Mouse (Mus musculus) megakaryocyte, adult 5-6 weeks (primary cell): ENCODE measurements at regions not wholly inside any gene's neighbourhood (a gene's known extent, or its start where the extent isn't known, plus 50 kb on each side); places are given as distances from the start of the nearest gene placed in this dataset.

Experiments used
- ATAC-seq: 2 replicates; pipeline ENCODE4 v1.8.0; 2016; ENCODE audit warnings: mild to moderate bottlenecking, inconsistent platforms; ENCODE audit not compliant: poor library complexity, severe bottlenecking

GRCm38 (mm10) chr11:26826194-26826593 lies 232.4 kb upstream of the Vrk2 start:
- no peak for ATAC-seq

GRCm38 (mm10) chr11:26824080-26824727 lies 230.4 kb upstream of the Vrk2 start:
- peak; percentile 51 for ATAC-seq

DNA sequence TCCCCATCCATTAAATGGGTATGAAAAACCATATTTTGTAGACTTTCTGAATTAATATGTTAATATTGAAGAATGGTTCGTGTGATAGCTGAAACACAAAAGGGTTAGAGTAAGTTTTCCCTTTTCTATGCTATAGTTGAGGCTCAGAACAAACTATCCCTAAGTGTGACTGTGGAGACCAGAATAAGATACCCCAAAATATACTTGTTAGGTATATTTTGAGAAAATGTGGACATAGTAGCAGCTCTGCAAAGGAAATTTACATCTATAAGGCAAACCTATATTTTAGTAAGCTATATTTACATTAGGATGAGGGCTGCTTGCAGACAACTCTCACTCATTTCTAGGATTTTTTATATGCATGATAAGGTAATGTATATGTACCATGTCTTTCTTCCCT lies 227.3 kb upstream of the Vrk2 start:
- no peak for ATAC-seq

DNA sequence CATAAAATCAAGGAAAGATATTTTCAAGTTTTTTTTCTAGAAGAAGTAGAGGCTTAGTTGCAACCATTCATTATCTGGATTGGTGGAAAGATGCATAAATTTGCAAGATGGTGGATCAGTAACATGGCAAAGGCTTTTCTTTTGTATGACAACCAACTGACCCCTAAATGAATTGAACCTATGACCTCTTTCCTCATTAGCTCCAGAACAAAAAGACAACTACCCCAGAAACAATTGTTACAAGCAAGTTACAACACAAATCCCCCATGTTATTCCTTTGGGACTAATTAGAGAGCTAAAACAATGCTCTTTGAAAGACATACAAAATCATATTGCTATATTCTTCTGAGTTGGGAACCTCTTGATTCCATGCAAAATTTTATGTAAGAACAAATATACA lies 223.5 kb upstream of the Vrk2 start:
- no peak for ATAC-seq

GRCm38 (mm10) chr11:26815104-26815503 lies 221.3 kb upstream of the Vrk2 start:
- no peak for ATAC-seq

- no peak for ATAC-seq
Measured at GRCm38 (mm10) chr11:26814601-26815000, 220.8 kb upstream of the Vrk2 start.

GRCm38 (mm10) chr11:26802249-26802941 lies 208.6 kb upstream of the Vrk2 start:
- ATAC-seq = no peak

DNA sequence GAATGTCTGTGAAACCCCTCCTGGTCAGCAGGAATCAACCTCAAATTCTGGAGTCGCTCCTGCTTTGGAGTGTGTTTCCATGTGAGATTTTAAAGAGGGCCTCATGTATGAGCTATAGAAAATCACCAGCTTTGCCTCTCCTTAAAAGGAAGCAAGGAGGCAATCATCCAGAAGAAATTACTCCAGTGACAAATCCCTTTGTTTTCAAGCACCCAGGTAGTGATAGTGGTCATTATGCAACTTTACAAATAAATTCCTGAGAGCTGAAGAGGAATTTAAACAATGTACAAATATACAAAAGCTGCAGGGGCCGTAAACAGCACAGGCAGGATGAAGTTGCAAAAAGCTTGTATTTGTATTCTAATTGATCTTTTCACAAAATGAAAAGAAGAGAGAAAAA lies 206.5 kb upstream of the Vrk2 start:
- no peak for ATAC-seq

GRCm38 (mm10) chr11:26794629-26794966 lies 200.8 kb upstream of the Vrk2 start:
- no peak for ATAC-seq

DNA sequence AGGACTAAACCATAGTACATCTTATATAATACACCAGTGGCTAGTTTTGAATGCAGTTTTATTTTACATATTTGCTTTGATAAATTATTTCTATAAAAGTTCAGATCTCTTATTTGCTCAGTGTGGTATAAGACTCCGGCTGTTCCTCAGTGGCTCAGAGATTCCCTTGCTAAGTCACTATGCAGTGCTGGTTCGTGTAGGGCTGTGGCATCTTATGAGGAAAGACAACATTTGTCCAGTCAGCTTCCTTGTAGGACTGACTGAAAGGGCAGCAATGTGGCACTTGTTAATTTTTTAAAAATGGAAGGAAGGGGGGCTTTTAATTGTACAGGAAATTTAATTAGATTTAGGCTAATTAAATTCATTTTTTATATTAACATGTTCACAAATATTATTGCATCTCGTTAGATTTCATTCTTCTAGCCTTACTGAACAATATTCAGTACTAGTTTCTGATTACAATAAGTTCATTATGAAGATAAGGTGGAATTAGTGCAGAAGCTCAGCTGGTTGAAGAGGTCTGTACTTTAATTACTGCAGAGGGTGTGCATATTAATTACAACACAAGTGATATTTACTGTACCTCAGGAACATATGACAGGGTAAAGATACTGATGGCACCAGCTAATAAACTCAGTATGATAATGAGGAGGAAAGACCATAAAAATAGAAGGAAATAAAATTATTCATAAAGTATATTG lies 200.3 kb upstream of the Vrk2 start:
- ATAC-seq = no peak

GRCm38 (mm10) chr11:26789281-26789680 lies 195.5 kb upstream of the Vrk2 start:
- ATAC-seq = peak; percentile 94

- peak; percentile 57; the same call in 1 of the 2 replicates for ATAC-seq
Measured at GRCm38 (mm10) chr11:26785164-26785563, 191.4 kb upstream of the Vrk2 start.

DNA sequence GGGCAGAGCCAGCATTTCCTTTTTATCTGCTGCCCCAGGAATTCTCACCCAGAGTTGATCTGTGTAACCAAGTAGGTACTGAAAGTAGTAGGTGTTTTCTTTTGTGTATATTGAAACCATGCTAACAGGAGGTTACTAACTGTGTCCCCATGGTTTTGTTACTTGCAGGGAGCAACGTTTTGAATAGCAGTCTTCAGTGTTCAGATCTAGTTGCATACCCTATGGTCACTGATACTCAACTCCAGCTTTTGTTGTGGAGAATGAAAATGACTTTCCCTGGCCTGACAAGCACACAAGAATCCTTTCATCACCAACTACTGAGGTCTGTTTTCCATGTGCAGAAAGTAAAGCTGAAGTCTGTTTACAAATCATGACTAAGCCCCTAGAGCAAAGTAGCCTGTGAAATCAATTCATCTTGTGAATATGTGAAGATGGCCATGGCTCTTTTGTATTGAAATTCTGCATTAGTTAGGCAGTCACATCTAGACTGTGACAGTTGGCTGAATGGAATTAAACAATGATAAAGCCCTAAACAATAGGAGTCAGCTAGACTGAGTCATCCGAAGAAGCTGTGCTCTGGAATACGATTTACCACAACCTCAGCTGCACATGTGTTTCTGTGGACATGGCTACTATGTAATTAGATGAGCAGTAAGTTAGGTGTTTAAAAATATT lies 179.5 kb upstream of the Vrk2 start:
- no peak for ATAC-seq

DNA sequence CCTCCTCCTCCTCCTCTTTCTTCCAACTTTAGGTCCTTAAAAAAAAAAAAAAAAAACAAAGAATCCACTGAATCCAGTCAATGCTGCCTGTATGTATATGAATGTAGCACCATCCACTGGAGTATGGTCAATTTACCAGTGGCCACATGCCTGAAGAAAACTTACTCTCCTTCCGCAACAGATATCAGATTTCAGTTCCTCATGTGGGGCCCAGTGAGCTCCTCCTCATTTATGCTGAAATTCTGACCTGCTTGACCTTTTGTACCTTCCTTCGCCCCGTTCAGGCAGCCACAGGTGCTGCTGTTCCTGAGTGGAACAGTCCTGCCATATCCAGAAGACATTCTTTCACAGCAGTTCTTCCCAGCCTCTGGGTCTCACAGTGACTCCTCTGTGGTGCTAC lies 161.8 kb upstream of the Vrk2 start:
- peak; percentile 98 for ATAC-seq

DNA sequence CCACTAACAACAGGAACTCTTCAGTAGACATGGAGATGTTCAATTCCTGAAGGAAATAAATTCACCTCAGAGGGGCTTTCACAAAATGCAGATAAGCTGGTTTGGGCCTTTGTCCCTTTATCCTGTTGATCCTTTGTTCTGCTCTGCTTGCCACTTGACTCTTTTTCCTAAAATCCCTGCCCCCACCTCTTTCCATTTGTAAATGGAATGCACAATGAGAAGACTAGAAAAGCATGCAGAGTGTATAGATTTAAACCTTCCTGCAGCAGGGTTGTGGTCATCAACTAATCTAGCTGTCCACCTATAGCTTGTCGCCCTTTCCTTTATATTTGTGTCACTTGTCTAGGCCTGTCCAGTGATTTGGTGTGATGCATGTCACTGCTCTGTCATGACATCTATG lies 159.8 kb upstream of the Vrk2 start:
- no peak for ATAC-seq

DNA sequence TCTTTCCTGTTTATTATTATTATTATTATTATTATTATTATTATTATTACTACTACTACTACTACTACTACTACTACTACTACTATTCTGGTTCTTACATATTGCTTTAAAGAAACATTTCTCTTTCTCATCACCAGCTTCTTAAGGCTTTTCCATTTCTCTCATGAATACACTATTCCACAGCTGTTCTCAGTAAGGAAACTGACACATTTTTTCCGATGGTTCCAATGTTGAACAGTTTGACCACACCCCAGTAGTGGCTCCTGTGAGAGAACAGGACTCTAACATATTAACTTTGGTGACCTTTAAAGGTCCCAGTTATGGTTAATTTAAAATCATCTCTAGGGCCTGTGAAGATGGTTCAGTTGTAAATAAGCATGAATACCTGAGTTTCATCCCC lies 148.4 kb upstream of the Vrk2 start:
- ATAC-seq = no peak

DNA sequence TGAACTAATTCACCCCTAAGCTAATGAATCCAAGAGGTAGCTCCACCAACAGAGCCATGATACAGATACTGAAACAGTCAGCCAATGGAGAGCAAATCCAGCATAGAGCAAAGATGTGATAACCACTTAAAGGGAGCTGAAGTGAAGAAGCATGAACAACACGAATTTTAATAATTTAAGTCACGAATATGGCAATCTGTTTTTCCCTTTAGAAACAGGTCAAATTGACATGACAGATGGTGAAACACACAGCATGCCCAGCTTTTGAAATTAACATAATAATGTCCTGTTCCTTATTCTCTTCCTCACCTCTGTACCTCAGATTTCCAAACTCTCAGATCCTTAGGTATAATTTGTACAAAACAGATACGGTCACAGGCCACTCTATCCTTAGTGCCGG lies 145.9 kb upstream of the Vrk2 start:
- ATAC-seq = no peak

DNA sequence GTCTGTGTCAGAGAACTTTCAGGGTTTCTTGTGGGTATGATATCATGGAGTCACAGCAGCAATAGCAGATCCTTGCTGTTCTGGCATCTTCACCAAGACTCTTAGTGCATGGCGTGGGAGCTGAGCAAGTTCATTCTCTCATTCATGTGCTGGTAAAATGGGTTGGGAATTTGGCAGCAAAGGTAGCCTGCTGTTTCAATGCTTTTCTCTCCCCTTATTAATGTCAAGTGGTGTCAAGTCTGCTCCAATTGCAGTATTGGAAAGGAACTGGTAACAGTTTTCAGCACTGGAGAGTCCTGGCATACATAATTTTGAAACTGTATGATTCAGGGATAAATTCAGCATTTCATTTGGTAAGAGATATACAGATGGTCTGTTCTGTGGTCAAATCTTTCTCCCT lies 133.2 kb upstream of the Vrk2 start:
- no peak for ATAC-seq

DNA sequence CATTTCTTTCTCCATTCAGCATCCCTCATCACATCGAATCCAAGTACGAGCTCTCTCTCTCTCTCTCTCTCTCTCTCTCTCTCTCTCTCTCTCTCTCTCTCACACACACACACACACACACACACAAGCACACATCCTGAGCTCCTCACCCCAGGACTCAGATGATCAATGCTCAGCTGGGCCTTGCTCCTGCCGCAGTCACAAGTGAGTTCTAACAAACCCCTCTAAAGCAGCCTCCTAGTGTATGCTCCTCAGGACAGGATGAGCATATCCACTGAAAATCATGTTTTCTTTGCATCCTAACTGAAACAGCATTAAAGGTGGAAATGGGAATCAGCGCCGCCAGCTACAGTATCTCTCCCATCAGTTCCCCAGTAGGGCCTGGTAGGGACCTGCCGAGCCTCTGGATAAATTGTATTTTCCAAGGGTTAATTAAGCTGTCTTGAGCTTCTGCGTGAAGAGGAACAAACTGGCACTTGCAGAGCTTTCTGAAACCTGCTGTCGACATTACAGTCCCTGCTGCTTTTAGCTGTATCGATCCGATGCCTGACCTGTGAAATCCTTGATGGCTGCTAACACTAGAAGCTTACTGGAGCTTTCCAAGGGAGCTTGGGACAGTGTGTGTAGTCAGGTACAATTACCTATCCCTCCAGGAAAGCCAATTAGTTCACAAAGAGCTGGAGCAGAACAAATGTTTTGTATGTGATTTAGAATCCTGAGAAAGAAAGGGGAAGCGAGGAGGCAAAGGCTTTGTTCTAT lies 131.3 kb upstream of the Vrk2 start:
- no peak for ATAC-seq

GRCm38 (mm10) chr11:26722292-26722691 lies 128.5 kb upstream of the Vrk2 start:
- no peak for ATAC-seq

- ATAC-seq = no peak
Measured at GRCm38 (mm10) chr11:26721173-26721572, 127.4 kb upstream of the Vrk2 start.
